Mouse (Mus musculus) liver, postnatal 0 days (tissue): Measurements from ENCODE around the gene Slc39a8. TPM values are rescaled to one million over a fixed set of nuclear protein-coding genes. Genes with fewer than 3 reads are reported as not detected.

ENCODE experiments used
- ATAC-seq: fragments of 200-750 bp; cut with Nextera tagmentation; 2 replicates; pipeline ENCODE4 v1.8.0; 2017; ENCODE audit warnings: mild to moderate bottlenecking, moderate library complexity
- DNase-seq: peaks from one replicate; pipeline ENCODE4 v3.0.0-alpha.2; 2016
- H3K27ac ChIP-seq: fragments of 300-500 bp; sonication (generic); 2 replicates; pipeline ENCODE4 v1.5.1; 2014; ENCODE audit warnings: antibody characterized with exemption, moderate library complexity, mild to moderate bottlenecking, low read depth
- H3K27me3 ChIP-seq: fragments of 300-500 bp; sonication (generic); 2 replicates; pipeline ENCODE4 v1.6.1; 2014; ENCODE audit warnings: low read length, control low read depth, mixed read lengths; ENCODE audit not compliant: insufficient read depth
- H3K36me3 ChIP-seq: fragments of 300-500 bp; sonication (generic); replicated peaks from 2 replicates; pipeline ENCODE4 v1.6.1; 2014; ENCODE audit warnings: mild to moderate bottlenecking, control low read depth, low read length, moderate library complexity, mixed read lengths; ENCODE audit not compliant: insufficient read depth
- H3K4me1 ChIP-seq: fragments of 300-500 bp; sonication (generic); 2 replicates; pipeline ENCODE4 v1.6.1; 2014; ENCODE audit warnings: antibody characterized with exemption, mild to moderate bottlenecking, control low read depth; ENCODE audit not compliant: insufficient read depth
- H3K4me2 ChIP-seq: fragments of 300-500 bp; sonication (generic); 2 replicates; pipeline ENCODE4 v1.6.1; 2014; ENCODE audit warnings: low read depth, mild to moderate bottlenecking, low read length, moderate library complexity, mixed read lengths
- H3K4me3 ChIP-seq: fragments of 300-500 bp; sonication (generic); 2 replicates; pipeline ENCODE4 v1.5.1; 2014; ENCODE audit warnings: low read depth, low read length
- H3K9ac ChIP-seq: fragments of 300-500 bp; sonication (generic); replicated peaks from 2 replicates; pipeline ENCODE4 v1.6.1; 2014; ENCODE audit warnings: mild to moderate bottlenecking, moderate library complexity
- H3K9me3 ChIP-seq: fragments of 300-500 bp; sonication (generic); 2 replicates; pipeline ENCODE4 v1.6.1; 2016; ENCODE audit warnings: mild to moderate bottlenecking, control low read depth, low read length, mixed read lengths
- CTCF ChIP-seq: sonication (generic); IDR thresholded peaks from 2 replicates; pipeline ENCODE4 v1.5.1; 2016; ENCODE audit warnings: antibody characterized with exemption, low read depth
- EP300 ChIP-seq: IDR thresholded peaks from 2 replicates; pipeline ENCODE4 v1.6.1; 2016; ENCODE audit warnings: antibody characterized with exemption, low read depth, mild to moderate bottlenecking
- WGBS: fragments of 180-500 bp; shearing (Covaris S2); extraction: QIAGEN DNeasy Blood & Tissue Kit; methylation state at CpG from one replicate; pipeline ENCODE4 v1.1.7; 2014; ENCODE audit not compliant: insufficient replicate concordance; 5-methylcytosine and 5-hydroxymethylcytosine counted together
- polyA plus RNA-seq: library from polyadenylated mRNA; unstranded; fragments of >200 nt; fragmentation: Nextera tagmentation; extraction: Ambion mirVana; gene quantifications from 2 replicates; pipeline ENCODE4 v1.2.1, GENCODE M21; 2015

Slc39a8 gene
- polyA plus RNA-seq, 1 experiment from 2014 or later: 12.2 TPM

GRCm38 (mm10) chr3:135887033-135887855, 62.2 kb downstream of the Slc39a8 start:
- WGBS: 84% methylated on average over 9 of the region's 9 CpGs
- ATAC-seq (no peak), DNase-seq (no peak)
- no peak for TF ChIP-seq EP300
- H3K9ac ChIP-seq: no peak overlapping the region
- H3K4me1 ChIP-seq: no peaks in the 10 kb centered on the region
- no peak overlapping the region for H3K4me3 ChIP-seq
- peaks cover 4% of the 10 kb centered on the region for H3K36me3 ChIP-seq
- H3K27me3 ChIP-seq: no peaks in the 10 kb centered on the region
- H3K9me3 ChIP-seq: no peaks in the 10 kb centered on the region
- H3K4me2 ChIP-seq: no peak overlapping the region
- no peak overlapping the region for H3K27ac ChIP-seq

- no peak overlapping the region for H3K9ac ChIP-seq
- DNase-seq (no peak), ATAC-seq (no peak)
- 82% methylated on average over 5 of the region's 5 CpGs for WGBS
- H3K4me1 ChIP-seq: no peaks in the 10 kb centered on the region
- TF ChIP-seq EP300 (no peak), CTCF (no peak)
- H3K9me3 ChIP-seq: no peaks in the 10 kb centered on the region
- no peak overlapping the region for H3K4me3 ChIP-seq
- no peak overlapping the region for H3K4me2 ChIP-seq
- no peaks in the 10 kb centered on the region for H3K27me3 ChIP-seq
- H3K27ac ChIP-seq: no peak overlapping the region
- H3K36me3 ChIP-seq: peaks cover 4% of the 10 kb centered on the region
Observed at GRCm38 (mm10) chr3:135887856-135888155, 62.7 kb downstream of the Slc39a8 start.

- H3K4me1 ChIP-seq: no peaks in the 10 kb centered on the region
- H3K4me2 ChIP-seq: no peak overlapping the region
- no peaks in the 10 kb centered on the region for H3K27me3 ChIP-seq
- ATAC-seq (no peak), DNase-seq (no peak)
- no peaks in the 10 kb centered on the region for H3K9me3 ChIP-seq
- peaks cover 4% of the 10 kb centered on the region; the same call in 1 of the 2 replicates for H3K36me3 ChIP-seq
- no peak overlapping the region for H3K27ac ChIP-seq
- no peak overlapping the region for H3K9ac ChIP-seq
- no peak overlapping the region for H3K4me3 ChIP-seq
- no peak for TF ChIP-seq CTCF
- TF ChIP-seq EP300: no peak
Observed at GRCm38 (mm10) chr3:135889401-135889800, 64.3 kb downstream of the Slc39a8 start.

GRCm38 (mm10) chr3:135903366-135903765, 78.3 kb downstream of the Slc39a8 start:
- 74% methylated on average over 1 of the region's 1 CpGs for WGBS
- DNase-seq: no peak
- ATAC-seq: no peak
- Histone ChIP-seq H3K36me3 (no peaks in the 10 kb centered on the region), H3K4me2 (no peak overlapping the region), H3K27ac (no peak overlapping the region), H3K4me3 (no peak overlapping the region), H3K9me3 (no peaks in the 10 kb centered on the region), H3K4me1 (no peaks in the 10 kb centered on the region), H3K27me3 (no peaks in the 10 kb centered on the region), H3K9ac (no peak overlapping the region)
- no peak for TF ChIP-seq EP300
- peak; percentile 41 for TF ChIP-seq CTCF

GRCm38 (mm10) chr3:135904881-135905280, 79.8 kb downstream of the Slc39a8 start:
- H3K36me3 ChIP-seq: no peaks in the 10 kb centered on the region
- TF ChIP-seq CTCF (no peak), EP300 (no peak)
- WGBS: 60% methylated on average over 6 of the region's 6 CpGs
- ATAC-seq (no peak), DNase-seq (no peak)
- H3K4me1 ChIP-seq: no peaks in the 10 kb centered on the region
- no peak overlapping the region for H3K4me3 ChIP-seq
- H3K27ac ChIP-seq: no peak overlapping the region
- H3K9ac ChIP-seq: no peak overlapping the region
- no peak overlapping the region for H3K4me2 ChIP-seq
- no peaks in the 10 kb centered on the region for H3K9me3 ChIP-seq
- no peaks in the 10 kb centered on the region for H3K27me3 ChIP-seq

GRCm38 (mm10) chr3:135905729-135906128, 80.7 kb downstream of the Slc39a8 start:
- H3K4me2 ChIP-seq: no peak overlapping the region
- no peaks in the 10 kb centered on the region for H3K4me1 ChIP-seq
- ATAC-seq (no peak), DNase-seq (no peak)
- no peak overlapping the region for H3K9ac ChIP-seq
- 94% methylated on average over 1 of the region's 1 CpGs for WGBS
- no peaks in the 10 kb centered on the region for H3K9me3 ChIP-seq
- no peaks in the 10 kb centered on the region for H3K36me3 ChIP-seq
- H3K4me3 ChIP-seq: no peak overlapping the region
- TF ChIP-seq CTCF: no peak
- no peak for TF ChIP-seq EP300
- no peak overlapping the region for H3K27ac ChIP-seq
- H3K27me3 ChIP-seq: no peaks in the 10 kb centered on the region

- TF ChIP-seq EP300 (no peak), CTCF (no peak)
- Histone ChIP-seq H3K4me3 (no peak overlapping the region), H3K9me3 (no peaks in the 10 kb centered on the region), H3K9ac (no peak overlapping the region), H3K27me3 (no peaks in the 10 kb centered on the region), H3K27ac (no peak overlapping the region), H3K4me2 (no peak overlapping the region), H3K36me3 (no peaks in the 10 kb centered on the region), H3K4me1 (no peaks in the 10 kb centered on the region)
- no peak for DNase-seq
- 47% methylated on average over 3 of the region's 3 CpGs for WGBS
- no peak for ATAC-seq
Observed at GRCm38 (mm10) chr3:135907028-135907427, 81.9 kb downstream of the Slc39a8 start.
